Mouse (Mus musculus): ENCODE results near the gene Arhgdig. TPM values are rescaled to one million over a fixed set of nuclear protein-coding genes. Genes with fewer than 3 reads are reported as not detected.
A peak's percentile ranks its signal among the peaks of the same experiment; 100 is the strongest.

The Arhgdig gene
- polyA plus RNA-seq, 1 experiment from 2014 or later: 15.9 TPM

GRCm38 (mm10) chr17:26229776-26230175 is 22.2 kb upstream of the Arhgdig start:
- Histone ChIP-seq H3K9me3 (replicated peaks; ENCODE audit: control insufficient read depth, low read length) (no peaks in the 10 kb centered on the region), H3K9ac (replicated peaks; ENCODE audit: low read length) (no peak overlapping the region), H3K4me2 (ENCODE audit: low read depth, low read length) (no peak overlapping the region), H3K4me1 (ENCODE audit: control insufficient read depth, insufficient read depth, low read length) (no peaks in the 10 kb centered on the region), H3K4me3 (ENCODE audit: low read depth, low read length) (no peak overlapping the region), H3K36me3 (replicated peaks; ENCODE audit: control insufficient read depth, insufficient read depth, low read depth, low read length) (no peaks in the 10 kb centered on the region), H3K27me3 (ENCODE audit: control insufficient read depth, insufficient read depth, low read length) (no peaks in the 10 kb centered on the region), H3K27ac (replicated peaks; ENCODE audit: low read depth, low read length) (no peak overlapping the region)
- ATAC-seq (replicated peaks; ENCODE audit: insufficient number of reproducible peaks, low FRiP score, low TSS enrichment, low read depth) (no peak), DNase-seq (ENCODE audit: low spot score) (no peak)
- WGBS: 92% methylated on average over 5 of the region's 5 CpGs

GRCm38 (mm10) chr17:26225150-26225549 is 17.6 kb upstream of the Arhgdig start:
- Histone ChIP-seq H3K27ac (replicated peaks; ENCODE audit: low read depth, low read length) (no peak overlapping the region), H3K4me1 (ENCODE audit: control insufficient read depth, insufficient read depth, low read length) (no peaks in the 10 kb centered on the region), H3K9ac (replicated peaks; ENCODE audit: low read length) (no peak overlapping the region), H3K9me3 (replicated peaks; ENCODE audit: control insufficient read depth, low read length) (no peaks in the 10 kb centered on the region), H3K27me3 (ENCODE audit: control insufficient read depth, insufficient read depth, low read length) (no peaks in the 10 kb centered on the region), H3K4me3 (ENCODE audit: low read depth, low read length) (no peak overlapping the region), H3K36me3 (replicated peaks; ENCODE audit: control insufficient read depth, insufficient read depth, low read depth, low read length) (no peaks in the 10 kb centered on the region), H3K4me2 (ENCODE audit: low read depth, low read length) (no peak overlapping the region)
- DNase-seq (ENCODE audit: low spot score) (no peak), ATAC-seq (replicated peaks; ENCODE audit: insufficient number of reproducible peaks, low FRiP score, low TSS enrichment, low read depth) (no peak)
- 83% methylated on average over 12 of the region's 12 CpGs for WGBS

DNA sequence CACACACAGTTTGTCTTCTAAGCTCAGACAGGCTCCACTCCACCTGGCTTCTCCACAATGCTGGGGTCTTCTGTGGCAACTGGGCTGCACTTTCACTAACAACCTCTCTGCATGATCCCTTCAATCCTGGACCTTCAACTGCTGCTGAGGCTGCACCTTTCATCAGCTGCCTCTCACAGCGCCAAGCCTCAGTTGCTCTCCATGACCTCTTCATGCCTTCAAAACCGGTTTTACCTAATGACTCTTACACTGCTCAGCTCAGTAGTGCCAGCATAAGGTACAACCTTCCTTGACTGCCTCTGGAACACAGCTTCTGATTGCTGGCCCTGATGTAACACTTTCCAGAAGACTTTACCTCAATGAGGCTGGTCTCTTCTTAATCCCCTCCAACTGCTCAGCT is 13.9 kb upstream of the Arhgdig start:
- ATAC-seq (replicated peaks; ENCODE audit: insufficient number of reproducible peaks, low FRiP score, low TSS enrichment, low read depth) (no peak), DNase-seq (ENCODE audit: low spot score) (no peak)
- Histone ChIP-seq H3K9me3 (replicated peaks; ENCODE audit: control insufficient read depth, low read length) (no peaks in the 10 kb centered on the region), H3K36me3 (replicated peaks; ENCODE audit: control insufficient read depth, insufficient read depth, low read depth, low read length) (no peaks in the 10 kb centered on the region), H3K27ac (replicated peaks; ENCODE audit: low read depth, low read length) (no peak overlapping the region), H3K4me3 (ENCODE audit: low read depth, low read length) (no peak overlapping the region), H3K4me1 (ENCODE audit: control insufficient read depth, insufficient read depth, low read length) (no peaks in the 10 kb centered on the region), H3K4me2 (ENCODE audit: low read depth, low read length) (no peak overlapping the region), H3K9ac (replicated peaks; ENCODE audit: low read length) (no peak overlapping the region), H3K27me3 (ENCODE audit: control insufficient read depth, insufficient read depth, low read length) (no peaks in the 10 kb centered on the region)
- 70% methylated on average over 2 of the region's 2 CpGs for whole genome bisulfite sequencing

GRCm38 (mm10) chr17:26212681-26213080 is 5.1 kb upstream of the Arhgdig start:
- no peak for ATAC-seq (replicated peaks; ENCODE audit: insufficient number of reproducible peaks, low FRiP score, low TSS enrichment, low read depth)
- Histone ChIP-seq H3K9ac (replicated peaks; ENCODE audit: low read length) (no peak overlapping the region), H3K4me2 (ENCODE audit: low read depth, low read length) (no peak overlapping the region), H3K9me3 (replicated peaks; ENCODE audit: control insufficient read depth, low read length) (no peaks in the 10 kb centered on the region), H3K36me3 (replicated peaks; ENCODE audit: control insufficient read depth, insufficient read depth, low read depth, low read length) (no peaks in the 10 kb centered on the region), H3K4me1 (ENCODE audit: control insufficient read depth, insufficient read depth, low read length) (no peaks in the 10 kb centered on the region), H3K4me3 (ENCODE audit: low read depth, low read length) (no peak overlapping the region), H3K27ac (replicated peaks; ENCODE audit: low read depth, low read length) (no peak overlapping the region), H3K27me3 (ENCODE audit: control insufficient read depth, insufficient read depth, low read length) (no peaks in the 10 kb centered on the region)
- no peak for DNase-seq (ENCODE audit: low spot score)
- WGBS: 91% methylated on average over 11 of the region's 11 CpGs

- Histone ChIP-seq H3K9me3 (replicated peaks; ENCODE audit: control insufficient read depth, low read length) (no peaks in the 10 kb centered on the region), H3K36me3 (replicated peaks; ENCODE audit: control insufficient read depth, insufficient read depth, low read depth, low read length) (no peaks in the 10 kb centered on the region), H3K9ac (replicated peaks; ENCODE audit: low read length) (no peak overlapping the region), H3K27ac (replicated peaks; ENCODE audit: low read depth, low read length) (no peak overlapping the region), H3K27me3 (ENCODE audit: control insufficient read depth, insufficient read depth, low read length) (no peaks in the 10 kb centered on the region), H3K4me3 (ENCODE audit: low read depth, low read length) (no peak overlapping the region), H3K4me2 (ENCODE audit: low read depth, low read length) (no peak overlapping the region), H3K4me1 (ENCODE audit: control insufficient read depth, insufficient read depth, low read length) (no peaks in the 10 kb centered on the region)
- DNase-seq (ENCODE audit: low spot score) (no peak), ATAC-seq (replicated peaks; ENCODE audit: insufficient number of reproducible peaks, low FRiP score, low TSS enrichment, low read depth) (no peak)
- WGBS: 89% methylated on average over 7 of the region's 7 CpGs
These were observed 4.7 kb upstream of the Arhgdig start for GRCm38 (mm10) chr17:26212241-26212640.

DNA sequence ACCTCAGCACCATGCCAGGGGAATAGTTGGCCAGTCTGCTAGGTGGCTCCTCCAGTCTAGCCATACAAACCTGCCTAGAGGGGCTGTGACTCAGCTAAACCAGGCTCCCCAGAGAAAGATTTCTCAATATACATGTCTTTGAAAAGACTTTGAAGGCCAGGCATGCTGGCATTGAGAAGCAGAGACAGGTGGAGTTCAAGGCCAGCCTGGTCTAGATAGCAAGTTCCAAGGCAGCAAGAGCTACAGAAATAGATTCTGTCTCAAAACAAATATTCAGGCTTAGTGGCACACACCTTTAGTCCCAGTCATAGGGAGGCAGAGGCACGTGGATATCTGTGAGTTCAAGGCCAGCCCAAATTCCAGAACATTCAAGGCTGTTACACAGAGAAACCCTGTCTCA is 1.2 kb downstream of the Arhgdig start:
- WGBS: 72% methylated on average over 1 of the region's 1 CpGs
- peaks cover 27% of the 10 kb centered on the region for H3K27me3 ChIP-seq (ENCODE audit: control insufficient read depth, insufficient read depth, low read length)
- no peak overlapping the region for H3K27ac ChIP-seq (replicated peaks; ENCODE audit: low read depth, low read length)
- H3K4me3 ChIP-seq (ENCODE audit: low read depth, low read length): no peak overlapping the region
- no peak for DNase-seq (ENCODE audit: low spot score)
- H3K4me2 ChIP-seq (ENCODE audit: low read depth, low read length): no peak overlapping the region
- no peaks in the 10 kb centered on the region; the same call in 1 of the 2 replicates for H3K4me1 ChIP-seq (ENCODE audit: control insufficient read depth, insufficient read depth, low read length)
- no peak overlapping the region for H3K9ac ChIP-seq (replicated peaks; ENCODE audit: low read length)
- no peak for ATAC-seq (replicated peaks; ENCODE audit: insufficient number of reproducible peaks, low FRiP score, low TSS enrichment, low read depth)
- no peaks in the 10 kb centered on the region for H3K36me3 ChIP-seq (replicated peaks; ENCODE audit: control insufficient read depth, insufficient read depth, low read depth, low read length)
- H3K9me3 ChIP-seq (replicated peaks; ENCODE audit: control insufficient read depth, low read length): no peaks in the 10 kb centered on the region

GRCm38 (mm10) chr17:26204766-26205165 is 2.8 kb downstream of the Arhgdig start:
- H3K4me1 ChIP-seq (ENCODE audit: control insufficient read depth, insufficient read depth, low read length): no peaks in the 10 kb centered on the region; the same call in 1 of the 2 replicates
- H3K4me3 ChIP-seq (ENCODE audit: low read depth, low read length): no peak overlapping the region
- H3K36me3 ChIP-seq (replicated peaks; ENCODE audit: control insufficient read depth, insufficient read depth, low read depth, low read length): no peaks in the 10 kb centered on the region
- H3K27me3 ChIP-seq (ENCODE audit: control insufficient read depth, insufficient read depth, low read length): peaks cover 41% of the 10 kb centered on the region
- H3K9me3 ChIP-seq (replicated peaks; ENCODE audit: control insufficient read depth, low read length): no peaks in the 10 kb centered on the region
- WGBS: 34% methylated on average over 11 of the region's 11 CpGs
- no peak for DNase-seq (ENCODE audit: low spot score)
- ATAC-seq (replicated peaks; ENCODE audit: insufficient number of reproducible peaks, low FRiP score, low TSS enrichment, low read depth): no peak
- H3K4me2 ChIP-seq (ENCODE audit: low read depth, low read length): no peak overlapping the region
- no peak overlapping the region for H3K9ac ChIP-seq (replicated peaks; ENCODE audit: low read length)
- H3K27ac ChIP-seq (replicated peaks; ENCODE audit: low read depth, low read length): no peak overlapping the region

DNA sequence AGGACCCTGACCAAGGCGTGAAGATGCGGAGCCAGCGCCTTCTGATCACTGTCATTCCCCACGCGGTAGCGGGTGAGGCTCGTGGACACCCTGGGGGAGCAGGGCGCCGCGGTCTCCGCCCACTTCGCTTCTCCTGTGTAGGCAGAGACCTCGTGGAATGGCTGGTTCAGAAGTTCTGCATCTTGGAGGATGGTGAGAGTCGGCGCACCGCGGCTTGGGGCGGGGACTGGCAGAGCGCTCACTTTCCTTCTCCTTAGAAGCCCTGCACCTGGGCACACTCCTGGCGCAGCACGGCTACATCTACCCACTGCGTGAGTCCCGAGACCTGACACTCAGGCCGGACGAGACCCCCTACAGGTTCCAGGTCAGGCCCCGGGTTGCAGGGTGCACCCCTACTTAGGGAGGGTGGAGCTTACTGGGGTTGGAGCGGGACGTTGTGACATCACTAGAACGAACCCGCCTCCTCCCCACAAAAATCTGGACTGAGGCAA is 4.2 kb downstream of the Arhgdig start:
- Histone ChIP-seq H3K27me3 (ENCODE audit: control insufficient read depth, insufficient read depth, low read length) (peaks cover 44% of the 10 kb centered on the region), H3K4me1 (ENCODE audit: control insufficient read depth, insufficient read depth, low read length) (no peaks in the 10 kb centered on the region; the same call in 1 of the 2 replicates), H3K9ac (replicated peaks; ENCODE audit: low read length) (0 out of 2 replicates have a peak overlapping the region, but pooled peaks have one; percentile 30), H3K36me3 (replicated peaks; ENCODE audit: control insufficient read depth, insufficient read depth, low read depth, low read length) (no peaks in the 10 kb centered on the region), H3K4me2 (ENCODE audit: low read depth, low read length) (peak overlapping the region; percentile 83), H3K9me3 (replicated peaks; ENCODE audit: control insufficient read depth, low read length) (no peaks in the 10 kb centered on the region), H3K4me3 (ENCODE audit: low read depth, low read length) (peak overlapping the region; percentile 33), H3K27ac (replicated peaks; ENCODE audit: low read depth, low read length) (no peak overlapping the region)
- DNase-seq (ENCODE audit: low spot score) (peak; percentile 17), ATAC-seq (replicated peaks; ENCODE audit: insufficient number of reproducible peaks, low FRiP score, low TSS enrichment, low read depth) (no peak)
- 1% methylated on average over 30 of the region's 30 CpGs for WGBS

Data from embryonic facial prominence, embryonic 11.5 days (tissue).